Mouse (Mus musculus): ENCODE data around the gene Ccr8. TPM values are rescaled to one million over a fixed set of nuclear protein-coding genes. Genes with fewer than 3 reads are reported as not detected.
"Not testable (repeated sequence)": the region's sequence is repeated elsewhere in the genome, so short reads cannot be mapped to it uniquely, and the experiment has no call there.

The Ccr8 gene
- polyA plus RNA-seq, 1 experiment from 2014 or later = not detected

- no peak overlapping the region for H3K9ac ChIP-seq (replicated peaks)
- H3K27ac ChIP-seq = no peak overlapping the region
- ATAC-seq (ENCODE audit: insufficient number of reproducible peaks, insufficient read depth, low FRiP score, low TSS enrichment, low read depth) = no peak
- no peak overlapping the region for H3K4me3 ChIP-seq (replicated peaks)
- H3K27me3 ChIP-seq = no peaks in the 10 kb centered on the region
- no peaks in the 10 kb centered on the region for H3K36me3 ChIP-seq
- H3K9me3 ChIP-seq = 0 out of 2 replicates have a peak, but pooled peaks cover 4% of the 10 kb centered on the region
- H3K4me1 ChIP-seq (replicated peaks) = no peaks in the 10 kb centered on the region
- H3K4me2 ChIP-seq = no peak overlapping the region
- WGBS = 79% methylated on average over 10 of the region's 10 CpGs
Measured at GRCm38 (mm10) chr9:120091086-120091485, 828 bp upstream of the Ccr8 start.

- Histone ChIP-seq H3K9me3 (0 out of 2 replicates have a peak, but pooled peaks cover 4% of the 10 kb centered on the region), H3K4me3 (replicated peaks) (no peak overlapping the region), H3K9ac (replicated peaks) (no peak overlapping the region), H3K27ac (no peak overlapping the region), H3K4me2 (no peak overlapping the region), H3K36me3 (no peaks in the 10 kb centered on the region), H3K4me1 (replicated peaks) (no peaks in the 10 kb centered on the region), H3K27me3 (no peaks in the 10 kb centered on the region)
- no peak for ATAC-seq (ENCODE audit: insufficient number of reproducible peaks, insufficient read depth, low FRiP score, low TSS enrichment, low read depth)
- WGBS = 88% methylated on average over 13 of the region's 13 CpGs
Measured at GRCm38 (mm10) chr9:120093701-120094100, 1.8 kb downstream of the Ccr8 start.

- Histone ChIP-seq H3K27me3 (no peaks in the 10 kb centered on the region), H3K36me3 (no peaks in the 10 kb centered on the region), H3K9me3 (no peaks in the 10 kb centered on the region), H3K4me3 (replicated peaks) (no peak overlapping the region), H3K4me2 (no peak overlapping the region), H3K4me1 (replicated peaks) (no peaks in the 10 kb centered on the region), H3K27ac (no peak overlapping the region), H3K9ac (replicated peaks) (no peak overlapping the region)
- WGBS = 70% methylated on average over 7 of the region's 7 CpGs
- no peak for ATAC-seq (ENCODE audit: insufficient number of reproducible peaks, insufficient read depth, low FRiP score, low TSS enrichment, low read depth)
Measured at GRCm38 (mm10) chr9:120095886-120096285, 4.0 kb downstream of the Ccr8 start.

GRCm38 (mm10) chr9:120098682-120099081 lies 6.8 kb downstream of the Ccr8 start:
- WGBS = 22% methylated on average over 7 of the region's 7 CpGs
- Histone ChIP-seq H3K9me3 (peaks cover 9% of the 10 kb centered on the region), H3K4me3 (replicated peaks) (no peak overlapping the region), H3K27ac (no peak overlapping the region), H3K27me3 (no peaks in the 10 kb centered on the region), H3K4me1 (replicated peaks) (no peaks in the 10 kb centered on the region), H3K4me2 (no peak overlapping the region), H3K36me3 (no peaks in the 10 kb centered on the region), H3K9ac (replicated peaks) (no peak overlapping the region)
- no peak for ATAC-seq (ENCODE audit: insufficient number of reproducible peaks, insufficient read depth, low FRiP score, low TSS enrichment, low read depth)

GRCm38 (mm10) chr9:120099304-120099703 lies 7.4 kb downstream of the Ccr8 start:
- ATAC-seq (ENCODE audit: insufficient number of reproducible peaks, insufficient read depth, low FRiP score, low TSS enrichment, low read depth) = no peak
- Histone ChIP-seq H3K4me2 (no peak overlapping the region), H3K4me3 (replicated peaks) (no peak overlapping the region), H3K9me3 (peaks cover 12% of the 10 kb centered on the region), H3K27me3 (no peaks in the 10 kb centered on the region), H3K36me3 (no peaks in the 10 kb centered on the region), H3K9ac (replicated peaks) (no peak overlapping the region), H3K4me1 (replicated peaks) (no peaks in the 10 kb centered on the region), H3K27ac (no peak overlapping the region)
- 93% methylated on average over 8 of the region's 8 CpGs for WGBS

- H3K4me3 ChIP-seq (replicated peaks) = no peak overlapping the region
- no peak overlapping the region for H3K27ac ChIP-seq
- no peaks in the 10 kb centered on the region for H3K27me3 ChIP-seq
- H3K36me3 ChIP-seq = no peaks in the 10 kb centered on the region
- no peak overlapping the region for H3K4me2 ChIP-seq
- no peaks in the 10 kb centered on the region for H3K4me1 ChIP-seq (replicated peaks)
- no peak overlapping the region for H3K9ac ChIP-seq (replicated peaks)
- 88% methylated on average over 2 of the region's 2 CpGs for WGBS
- H3K9me3 ChIP-seq = peaks cover 12% of the 10 kb centered on the region
- no peak for ATAC-seq (ENCODE audit: insufficient number of reproducible peaks, insufficient read depth, low FRiP score, low TSS enrichment, low read depth)
Measured at GRCm38 (mm10) chr9:120101165-120101564, 9.3 kb downstream of the Ccr8 start.

GRCm38 (mm10) chr9:120108953-120109352 lies 17.0 kb downstream of the Ccr8 start:
- not testable (repeated sequence) for H3K9me3 ChIP-seq; H3K36me3 ChIP-seq; H3K27ac ChIP-seq; ATAC-seq (ENCODE audit: insufficient number of reproducible peaks, insufficient read depth, low FRiP score, low TSS enrichment, low read depth); H3K27me3 ChIP-seq; H3K4me2 ChIP-seq; H3K9ac ChIP-seq (replicated peaks); H3K4me3 ChIP-seq (replicated peaks); H3K4me1 ChIP-seq (replicated peaks)
- WGBS = 95% methylated on average over 12 of the region's 12 CpGs

GRCm38 (mm10) chr9:120110211-120111018 lies 18.5 kb downstream of the Ccr8 start, which contains the start of gene Slc25a38:
Gene Slc25a38, plus strand, starts transcription at chr9:120110374.
- Histone ChIP-seq H3K4me2 (peak within 1 kb of the TSS; percentile 57), H3K36me3 (no peaks in the 10 kb centered on the region), H3K27ac (peak within 1 kb of the TSS; percentile 95), H3K4me1 (replicated peaks) (peaks cover 6% of the 10 kb centered on the region), H3K9ac (replicated peaks) (peak within 1 kb of the TSS; percentile 73), H3K4me3 (replicated peaks) (peak within 1 kb of the TSS; percentile 74), H3K9me3 (no peaks in the 10 kb centered on the region), H3K27me3 (no peaks in the 10 kb centered on the region)
- ATAC-seq (ENCODE audit: insufficient number of reproducible peaks, insufficient read depth, low FRiP score, low TSS enrichment, low read depth) = peak; percentile 94
- WGBS = 2% methylated on average over 62 of the region's 62 CpGs

GRCm38 (mm10) chr9:120111156-120111945 lies 19.4 kb downstream of the Ccr8 start:
- peak overlapping the region; percentile 95; the same call in 1 of the 2 replicates for H3K27ac ChIP-seq
- peaks cover 2% of the 10 kb centered on the region; the same call in 1 of the 2 replicates for H3K36me3 ChIP-seq
- H3K27me3 ChIP-seq = no peaks in the 10 kb centered on the region
- H3K9ac ChIP-seq (replicated peaks) = peak overlapping the region; percentile 73
- peak overlapping the region; percentile 74 for H3K4me3 ChIP-seq (replicated peaks)
- WGBS = 79% methylated on average over 15 of the region's 15 CpGs
- peak overlapping the region; percentile 57 for H3K4me2 ChIP-seq
- H3K4me1 ChIP-seq (replicated peaks) = peaks cover 6% of the 10 kb centered on the region
- no peaks in the 10 kb centered on the region for H3K9me3 ChIP-seq
- ATAC-seq (ENCODE audit: insufficient number of reproducible peaks, insufficient read depth, low FRiP score, low TSS enrichment, low read depth) = no peak

GRCm38 (mm10) chr9:120112472-120112871 lies 20.6 kb downstream of the Ccr8 start:
- 94% methylated on average over 6 of the region's 6 CpGs for WGBS
- no peak overlapping the region for H3K27ac ChIP-seq
- no peak overlapping the region for H3K9ac ChIP-seq (replicated peaks)
- H3K4me2 ChIP-seq = no peak overlapping the region
- H3K27me3 ChIP-seq = no peaks in the 10 kb centered on the region
- no peak overlapping the region for H3K4me3 ChIP-seq (replicated peaks)
- no peak for ATAC-seq (ENCODE audit: insufficient number of reproducible peaks, insufficient read depth, low FRiP score, low TSS enrichment, low read depth)
- no peaks in the 10 kb centered on the region for H3K9me3 ChIP-seq
- peaks cover 13% of the 10 kb centered on the region; the same call in 1 of the 2 replicates for H3K36me3 ChIP-seq
- H3K4me1 ChIP-seq (replicated peaks) = peaks cover 6% of the 10 kb centered on the region

- Histone ChIP-seq H3K36me3 (peaks cover 23% of the 10 kb centered on the region; the same call in 1 of the 2 replicates), H3K4me1 (replicated peaks) (peaks cover 6% of the 10 kb centered on the region), H3K9ac (replicated peaks) (no peak overlapping the region), H3K4me2 (no peak overlapping the region), H3K27me3 (no peaks in the 10 kb centered on the region), H3K27ac (no peak overlapping the region), H3K9me3 (no peaks in the 10 kb centered on the region), H3K4me3 (replicated peaks) (no peak overlapping the region)
- 95% methylated on average over 7 of the region's 7 CpGs for WGBS
- ATAC-seq (ENCODE audit: insufficient number of reproducible peaks, insufficient read depth, low FRiP score, low TSS enrichment, low read depth) = no peak
Measured at GRCm38 (mm10) chr9:120113456-120113855, 21.5 kb downstream of the Ccr8 start.

Data from limb, embryonic 12.5 days (tissue).